Mouse (Mus musculus): ENCODE data around the gene Sfxn5. TPM values are rescaled to one million over a fixed set of nuclear protein-coding genes. Genes with fewer than 3 reads are reported as not detected.

Gene Sfxn5
- total RNA-seq, 2 experiments from 2014 or later: 2.8 to 5.1 TPM

DNA sequence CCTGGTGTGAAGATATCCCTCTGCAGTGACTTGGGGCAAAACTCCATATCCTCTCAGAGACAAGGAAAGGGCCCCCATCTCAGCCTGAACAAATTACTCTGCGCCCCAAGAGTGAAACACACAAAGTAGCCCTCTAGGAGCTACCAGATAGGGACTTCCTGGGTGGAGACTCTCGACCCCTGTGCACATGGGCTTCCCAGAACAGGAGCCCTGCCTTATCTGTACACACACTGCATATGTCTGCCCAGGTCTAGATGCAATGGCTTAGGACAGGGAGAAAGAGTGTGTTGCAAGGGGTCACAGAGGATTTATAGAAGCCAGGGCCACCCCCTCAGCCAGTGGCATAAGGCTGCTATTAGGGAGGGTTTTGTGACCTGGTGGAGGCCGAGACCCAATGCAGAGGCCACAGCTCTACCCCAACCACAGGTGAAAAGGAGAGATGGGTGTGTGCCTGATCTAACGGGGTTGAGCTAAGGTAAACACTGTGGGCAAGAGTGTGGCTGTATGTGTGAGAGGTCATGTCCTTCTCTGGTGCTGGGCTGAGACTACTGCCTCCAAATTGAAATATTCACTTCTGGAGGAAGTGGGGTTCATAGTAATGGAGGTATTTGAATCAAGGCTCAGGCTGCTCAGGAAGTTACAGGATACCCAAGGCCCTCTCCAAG lies 44.9 kb downstream of the Sfxn5 start:
- DNase-seq: no peak

GRCm38 (mm10) chr6:85286283-85287047 lies 46.8 kb downstream of the Sfxn5 start:
- DNase-seq: no peak

GRCm38 (mm10) chr6:85280871-85281270 lies 52.4 kb downstream of the Sfxn5 start:
- DNase-seq: no peak

GRCm38 (mm10) chr6:85276571-85276970 lies 56.7 kb downstream of the Sfxn5 start:
- DNase-seq: no peak

- DNase-seq: no peak
Measured at GRCm38 (mm10) chr6:85272436-85272835, 60.8 kb downstream of the Sfxn5 start.

- DNase-seq: no peak
Measured at GRCm38 (mm10) chr6:85266060-85266459, 67.2 kb downstream of the Sfxn5 start.

DNA sequence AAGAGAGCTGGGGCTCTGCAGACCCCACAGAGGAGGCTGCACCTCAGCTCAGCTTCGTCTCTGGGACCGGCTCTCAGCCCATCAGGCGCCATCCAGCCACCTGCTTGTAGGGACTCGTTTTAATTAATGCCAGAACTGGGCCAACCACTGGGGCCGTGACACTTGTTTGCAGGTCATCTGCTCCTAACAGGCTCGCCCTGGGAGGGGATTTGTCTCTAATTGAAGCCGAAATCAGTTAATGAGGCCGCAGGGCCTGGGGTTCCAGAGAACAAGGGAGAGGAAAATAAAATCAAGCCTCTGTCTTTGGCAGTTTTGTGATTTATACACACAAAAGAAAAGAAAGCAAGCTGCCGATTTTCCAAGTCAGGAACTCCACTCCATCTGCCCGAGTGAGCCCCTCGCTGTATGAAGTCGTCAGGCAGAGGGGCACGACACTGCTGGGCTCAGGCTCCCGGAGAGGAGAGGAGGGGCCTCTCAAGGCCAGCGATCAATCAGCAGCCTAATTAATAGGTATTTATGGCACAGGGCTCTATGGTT lies 68.2 kb downstream of the Sfxn5 start:
- no peak for DNase-seq

DNA sequence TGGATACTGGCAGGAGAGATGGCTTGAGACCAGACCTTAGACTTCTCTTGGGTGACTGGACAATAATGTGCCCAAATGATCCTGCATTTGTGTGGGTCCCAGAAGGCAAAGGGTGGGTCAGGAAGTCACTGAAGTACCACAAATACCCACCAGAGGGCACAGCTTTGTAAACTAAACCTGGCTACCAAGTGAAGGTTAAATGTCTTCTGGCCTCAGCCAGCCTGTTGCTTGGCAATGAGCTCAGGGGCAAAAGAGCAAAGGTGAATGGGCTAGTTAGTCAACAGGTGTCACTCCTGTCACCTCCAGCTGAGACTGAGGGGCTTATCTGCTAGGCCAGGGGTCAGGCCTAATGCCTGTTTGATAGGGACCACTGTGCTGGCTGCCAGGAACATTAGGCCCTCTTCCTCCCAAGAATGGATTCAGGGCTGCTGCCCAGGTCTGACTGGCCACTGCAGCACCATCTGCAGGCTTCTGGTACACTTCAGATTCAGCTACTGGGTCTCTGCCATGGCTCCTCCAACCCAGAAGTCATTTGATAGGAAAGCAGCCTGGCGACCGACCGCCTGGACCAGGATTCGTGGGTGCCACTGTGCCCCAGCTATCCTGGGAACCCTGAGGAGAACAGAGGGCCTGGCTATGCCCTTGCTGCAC lies 70.2 kb downstream of the Sfxn5 start:
- DNase-seq: peak; percentile 59

GRCm38 (mm10) chr6:85259094-85259630 lies 74.1 kb downstream of the Sfxn5 start:
- DNase-seq: no peak

DNA sequence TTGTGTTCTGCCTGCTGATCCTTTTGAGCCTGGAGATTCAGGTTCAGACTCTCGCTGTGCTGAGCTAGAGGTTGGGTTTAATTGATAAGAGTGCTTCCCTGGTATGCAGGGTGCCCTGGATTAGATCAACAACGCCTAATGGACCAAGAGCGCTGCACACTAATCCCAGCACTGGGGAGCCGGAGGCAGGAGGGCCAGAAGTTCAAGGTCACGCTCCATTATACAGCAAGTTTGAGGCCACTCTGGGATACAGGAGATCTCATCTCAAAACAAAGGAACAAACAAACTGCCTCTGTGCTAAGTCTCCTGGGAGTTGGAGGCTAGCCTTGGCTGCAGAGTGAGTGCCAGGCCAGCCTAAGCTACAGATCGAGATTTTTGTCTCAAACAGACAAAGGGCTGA lies 77.6 kb downstream of the Sfxn5 start:
- no peak for DNase-seq

DNA sequence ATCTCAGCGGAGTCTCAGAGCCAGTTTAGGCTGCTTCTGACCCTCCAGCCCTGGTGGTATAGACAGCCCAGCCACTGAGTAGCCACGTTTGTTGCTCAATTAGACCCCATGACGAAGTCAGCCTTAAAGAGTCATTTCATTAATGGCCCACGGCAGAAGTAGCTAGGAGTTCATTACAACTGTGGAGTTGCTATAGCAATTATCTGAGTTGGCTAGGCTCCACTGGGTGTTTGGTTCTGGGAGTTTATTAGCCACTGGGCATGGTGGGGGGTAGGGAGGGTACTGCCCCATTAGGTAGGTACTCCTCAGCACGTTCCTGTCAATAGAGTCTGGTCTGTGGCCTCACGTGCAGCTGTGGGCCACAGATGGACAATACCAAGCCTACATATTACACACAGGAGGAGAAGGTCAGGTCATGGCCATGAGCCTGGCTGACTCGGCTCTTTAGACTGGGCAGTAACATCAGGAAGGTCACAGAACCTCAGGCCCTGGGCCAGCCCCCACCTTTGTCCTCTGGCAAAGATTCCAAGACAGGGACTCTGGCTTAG lies 79.2 kb downstream of the Sfxn5 start:
- no peak for DNase-seq

DNA sequence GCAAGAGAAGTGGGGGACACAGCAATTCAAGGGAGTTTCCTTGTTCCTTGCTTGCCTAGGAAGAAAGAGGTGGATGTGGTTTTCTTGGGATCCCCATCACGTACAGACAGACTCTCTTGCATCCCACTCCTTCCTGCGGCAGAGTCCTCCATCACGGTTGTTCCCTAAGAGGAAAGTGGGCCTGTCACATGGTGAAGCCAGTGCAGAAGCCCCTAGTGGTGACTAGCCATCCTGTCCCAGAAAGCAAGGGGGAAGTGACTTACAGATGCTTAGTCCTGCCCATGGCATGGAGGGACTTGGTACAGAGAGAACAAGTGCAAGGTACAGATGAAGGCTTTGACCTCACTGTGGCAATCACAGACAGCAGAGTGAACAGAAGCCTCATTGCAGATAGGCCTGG lies 79.9 kb downstream of the Sfxn5 start:
- DNase-seq: no peak

DNA sequence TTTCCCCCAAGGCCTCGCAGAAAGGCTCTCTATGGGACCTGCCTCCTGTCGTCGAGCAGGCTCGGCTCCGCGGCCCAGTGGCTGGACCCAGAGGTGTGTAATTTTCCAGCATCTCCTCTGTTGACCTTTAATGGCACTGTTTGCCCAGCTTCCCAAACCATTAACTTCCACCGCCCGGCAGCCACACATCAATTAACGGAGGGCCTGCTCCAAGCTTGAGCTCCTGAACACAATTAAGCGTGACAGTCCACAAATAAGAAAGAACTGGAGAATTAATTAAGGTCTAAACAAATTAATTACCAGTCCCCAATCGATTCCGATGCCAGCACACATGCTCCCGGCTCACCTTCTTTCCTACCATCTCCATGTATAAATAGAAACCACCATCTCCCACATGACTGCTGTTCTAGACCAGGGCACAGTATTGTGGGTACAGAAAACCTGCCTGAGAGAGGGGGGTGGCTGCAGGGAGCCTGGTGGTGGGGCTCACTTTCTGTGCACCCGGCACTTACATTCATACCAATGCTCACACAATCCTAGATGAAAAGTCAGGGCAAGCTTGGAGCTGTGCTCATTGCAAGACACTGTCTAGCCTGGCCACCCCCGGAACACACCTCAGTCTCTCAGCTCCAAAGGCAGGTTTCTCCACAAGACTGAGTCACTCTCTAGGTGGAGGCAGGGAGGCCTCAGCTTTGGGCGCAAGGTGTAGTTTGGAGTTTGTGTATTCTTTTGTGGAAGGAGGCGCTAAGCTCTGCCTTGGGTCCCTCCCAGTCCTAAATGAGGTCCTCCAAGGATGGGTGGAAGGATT lies 80.8 kb downstream of the Sfxn5 start:
- DNase-seq: no peak

- DNase-seq: no peak
Measured at GRCm38 (mm10) chr6:85250811-85251241, 82.4 kb downstream of the Sfxn5 start.

DNA sequence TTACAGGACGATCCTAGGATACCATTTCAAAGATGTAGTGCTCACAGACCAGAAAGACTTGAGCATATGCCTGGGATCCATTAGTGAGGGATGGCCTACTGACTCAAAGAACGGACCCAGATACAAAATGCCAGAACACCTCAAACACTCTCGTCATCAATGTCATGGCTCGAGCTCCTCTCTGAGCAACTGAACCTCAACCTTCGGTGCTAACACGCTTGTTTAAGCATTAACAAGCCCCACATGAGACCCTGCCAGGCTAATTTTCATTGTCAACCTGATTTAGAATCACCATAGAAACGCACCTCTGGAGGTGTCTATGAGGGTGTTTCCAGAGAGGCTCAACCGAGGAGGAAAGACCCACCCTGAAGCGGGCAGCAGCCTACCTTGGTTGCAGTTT lies 83.4 kb downstream of the Sfxn5 start:
- DNase-seq: no peak

DNA sequence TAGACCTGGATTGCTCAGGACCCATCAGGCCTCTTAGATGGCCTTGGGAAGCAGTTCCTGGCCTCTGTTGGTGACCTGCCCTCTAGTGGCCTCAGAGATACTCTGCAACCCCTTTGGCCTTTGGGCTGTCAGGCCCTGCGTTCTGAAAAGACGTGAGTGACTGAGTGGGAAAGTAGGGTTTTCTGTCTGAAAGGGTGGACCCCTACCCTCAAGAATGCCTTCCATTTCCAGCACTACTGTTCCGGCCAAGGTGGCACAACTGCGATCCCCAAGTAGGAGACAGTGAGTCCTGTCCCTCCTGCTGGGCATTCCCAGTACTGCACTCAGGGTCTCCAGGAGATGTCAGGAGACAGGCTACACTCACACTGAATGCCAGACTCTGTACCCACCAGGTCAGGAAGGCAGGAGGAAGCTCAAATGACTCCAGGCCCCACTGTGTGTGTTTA lies 94.2 kb downstream of the Sfxn5 start:
- peak; percentile 83 for DNase-seq

DNA sequence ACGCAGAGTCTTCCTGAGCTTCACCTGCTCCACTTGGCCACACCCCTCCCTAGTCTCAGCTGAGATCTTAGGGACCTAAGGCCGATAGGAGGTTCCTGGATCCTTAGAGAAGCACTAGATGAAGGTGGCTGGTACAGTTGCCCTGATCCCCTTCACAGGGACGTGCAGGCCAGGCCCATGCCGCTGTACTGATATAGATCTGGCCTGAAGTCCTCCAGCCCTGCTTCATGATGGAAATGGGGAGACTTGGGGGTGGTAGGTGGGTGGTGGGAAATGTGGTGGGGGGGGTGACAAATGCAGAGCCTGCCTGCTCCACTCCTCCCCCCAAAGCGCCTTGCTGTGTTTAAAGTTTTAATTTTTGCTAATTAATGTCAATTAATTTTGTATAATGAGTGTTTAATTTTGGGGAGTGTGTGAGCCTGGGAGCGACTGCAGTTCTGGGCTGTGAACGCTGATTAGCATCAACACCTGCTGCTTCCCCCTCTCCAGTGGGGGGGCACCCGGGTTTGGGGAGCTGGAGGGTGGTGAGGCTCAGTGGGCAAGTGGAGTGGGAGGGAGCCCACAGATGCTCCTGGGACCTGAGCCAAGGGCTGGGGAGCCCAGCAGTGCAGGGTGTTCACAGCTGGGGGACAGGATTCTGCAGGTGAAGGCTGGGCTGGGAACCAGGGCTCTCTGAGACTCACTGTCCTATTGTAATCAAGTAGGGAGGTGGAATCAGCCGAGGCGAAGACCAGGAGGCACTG lies 95.5 kb downstream of the Sfxn5 start:
- no peak for DNase-seq

DNA sequence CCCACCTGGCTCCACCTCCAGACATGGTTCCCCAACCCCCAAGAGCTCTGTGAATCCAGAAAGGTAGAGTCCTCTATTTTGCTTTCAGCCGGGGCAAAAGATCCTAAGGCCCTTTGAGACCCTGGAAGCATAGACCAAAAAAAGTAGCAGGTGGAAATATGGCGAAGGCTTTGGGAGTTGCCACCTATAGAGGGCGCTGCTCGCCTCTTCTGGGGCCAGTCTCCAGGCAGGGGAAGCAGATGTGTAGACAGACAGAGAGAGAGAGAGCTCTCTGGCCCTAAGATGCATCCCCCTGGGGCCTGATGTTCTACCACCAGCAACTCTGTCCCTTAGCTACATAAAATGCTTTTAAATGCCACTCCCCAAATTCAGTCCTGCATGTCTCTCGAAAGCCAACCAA lies 96.2 kb downstream of the Sfxn5 start:
- DNase-seq: peak; percentile 33

DNA sequence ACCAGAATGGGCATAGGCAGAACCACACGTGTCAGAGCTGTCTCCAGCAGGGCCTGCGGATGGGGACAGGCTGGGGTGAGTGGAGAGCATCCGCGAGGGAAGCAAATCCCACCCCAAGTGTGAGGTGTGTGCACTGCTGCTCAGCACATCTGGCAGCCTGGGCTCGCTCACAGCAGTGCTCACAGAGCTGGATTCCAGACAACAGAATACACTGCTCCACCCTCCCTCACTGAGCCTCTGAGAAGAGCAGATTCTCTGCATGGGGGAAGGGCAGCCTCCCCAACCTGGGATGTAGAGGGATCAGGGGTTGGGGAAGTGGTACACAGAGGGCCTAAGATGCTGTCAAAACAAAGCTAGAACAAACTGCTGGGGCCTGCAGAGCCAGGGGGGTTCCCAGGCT lies 98.4 kb downstream of the Sfxn5 start:
- no peak for DNase-seq

GRCm38 (mm10) chr6:85232836-85233623 lies 100.2 kb downstream of the Sfxn5 start:
- no peak for DNase-seq

All from gastrocnemius, postnatal 10 days (tissue).